Mouse (Mus musculus): ENCODE measurements at regions not wholly inside any gene's neighbourhood (a gene's known extent, or its start where the extent isn't known, plus 50 kb on each side); places are given as distances from the start of the nearest gene placed in this dataset.

DNA sequence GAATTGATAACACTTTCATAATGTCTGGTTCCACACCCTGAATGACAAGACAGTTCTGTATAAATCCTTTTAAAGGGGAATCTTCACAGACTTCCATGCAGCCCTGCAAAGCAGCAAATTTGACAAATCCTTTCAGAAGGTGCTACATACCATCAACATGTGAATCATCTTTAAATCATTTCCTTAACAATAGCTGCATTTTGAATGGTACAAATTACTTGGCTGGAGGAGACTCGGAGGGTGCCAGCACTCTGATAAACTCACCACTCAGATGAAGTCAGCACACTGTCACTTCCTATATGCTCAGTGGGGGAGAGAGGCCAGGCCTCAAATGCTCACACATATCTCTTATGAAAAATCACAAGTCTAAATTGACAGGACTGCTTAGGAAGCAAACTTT is 386.1 kb downstream of the Efnb2 start:
- no peak for DNase-seq (ENCODE audit: low spot score in 2 of 2)

DNA sequence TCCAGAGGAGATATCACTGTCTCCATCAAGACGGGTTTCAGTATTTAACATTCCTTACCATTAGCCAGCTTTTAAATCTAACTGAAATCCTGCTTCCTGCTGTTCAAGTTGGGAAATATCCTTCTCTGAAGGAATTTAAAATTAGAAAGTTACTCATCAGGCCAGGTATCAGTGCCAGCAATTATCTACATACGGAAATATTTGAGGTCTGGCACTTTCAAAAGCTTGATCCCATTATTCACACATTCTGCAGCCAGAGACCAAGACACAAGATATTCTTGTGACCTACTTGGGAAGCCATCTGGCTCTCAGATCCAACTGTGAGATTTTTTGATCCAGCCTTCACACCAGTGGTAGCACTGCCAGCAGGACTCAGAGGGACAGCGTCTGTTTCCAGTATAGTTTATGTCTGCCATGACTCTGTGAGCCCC is 386.8 kb downstream of the Efnb2 start:
- peak in 1 of 2 experiments; percentile 30 for DNase-seq (ENCODE audit: low spot score in 2 of 2)

DNA sequence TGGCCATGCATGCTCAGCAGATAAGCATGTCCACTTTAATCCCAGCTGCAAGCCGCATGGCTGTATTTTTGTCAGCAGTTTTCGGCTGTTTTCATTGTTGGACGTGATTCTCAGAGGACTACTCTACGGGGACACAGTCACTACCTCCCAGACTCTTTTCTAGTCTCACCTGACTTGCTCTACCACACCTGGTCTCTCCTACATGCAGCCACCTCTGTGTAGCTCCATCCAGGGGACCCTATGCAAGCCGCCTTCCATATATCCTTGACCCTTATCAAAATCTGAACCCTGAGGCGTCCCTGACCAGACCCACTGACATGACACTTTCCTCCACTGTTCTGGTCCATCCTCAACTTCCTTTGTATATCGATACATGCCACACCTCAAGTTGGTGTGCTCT is 402.2 kb downstream of the Efnb2 start:
- no peak for DNase-seq (ENCODE audit: low spot score in 2 of 2)

DNA sequence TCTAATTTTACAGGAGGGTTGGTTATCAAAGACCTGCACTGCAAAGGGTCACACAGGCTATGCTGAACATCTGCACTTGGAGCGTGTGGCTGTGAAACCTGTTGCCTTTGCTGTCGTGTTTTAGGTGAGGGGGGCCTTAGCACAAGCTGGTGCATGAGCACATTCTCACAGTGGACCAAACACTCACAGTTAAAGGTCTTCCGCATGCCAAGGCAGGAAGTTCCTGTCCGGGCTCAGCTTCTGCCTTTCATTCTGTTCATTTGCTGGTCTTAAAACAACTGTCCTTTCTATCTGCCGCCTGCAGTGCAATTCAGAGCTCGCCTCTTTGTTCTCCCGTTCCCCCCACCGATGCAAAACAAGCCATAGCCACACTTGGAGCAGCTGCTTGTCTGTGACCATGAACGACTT is 402.8 kb downstream of the Efnb2 start:
- DNase-seq (ENCODE audit: low spot score in 2 of 2), result no peak

GRCm38 (mm10) chr8:8256327-8256726 is 404.7 kb downstream of the Efnb2 start:
- DNase-seq (ENCODE audit: low spot score in 2 of 2), result no peak

GRCm38 (mm10) chr8:8254446-8254845 is 406.6 kb downstream of the Efnb2 start:
- no peak for DNase-seq (ENCODE audit: low spot score in 2 of 2)

DNA sequence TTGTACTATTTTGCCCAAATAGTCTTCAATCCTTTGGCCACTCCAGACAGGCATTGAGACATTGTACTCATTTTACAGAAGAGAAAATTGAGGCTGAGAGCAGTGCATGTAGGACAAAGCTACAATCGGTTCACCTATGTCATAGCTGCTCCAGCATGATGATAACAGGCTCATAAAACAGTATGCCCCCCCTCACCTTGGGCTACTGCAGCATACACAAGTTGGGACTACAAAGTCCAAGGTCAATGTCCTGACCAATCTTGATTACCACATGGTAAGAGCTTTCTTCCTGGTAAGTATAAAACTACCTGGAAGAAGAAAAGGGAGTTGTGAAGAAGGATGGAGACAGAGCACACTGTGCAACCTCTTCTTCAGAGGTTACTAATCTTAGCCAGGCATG is 416.4 kb downstream of the Efnb2 start:
- DNase-seq (ENCODE audit: low spot score in 2 of 2), result no peak

GRCm38 (mm10) chr8:8241755-8242501 is 419.1 kb downstream of the Efnb2 start:
- DNase-seq (ENCODE audit: low spot score in 2 of 2), result no peak

- DNase-seq (ENCODE audit: low spot score in 2 of 2), result no peak
These were observed 419.9 kb downstream of the Efnb2 start for GRCm38 (mm10) chr8:8241051-8241688.

DNA sequence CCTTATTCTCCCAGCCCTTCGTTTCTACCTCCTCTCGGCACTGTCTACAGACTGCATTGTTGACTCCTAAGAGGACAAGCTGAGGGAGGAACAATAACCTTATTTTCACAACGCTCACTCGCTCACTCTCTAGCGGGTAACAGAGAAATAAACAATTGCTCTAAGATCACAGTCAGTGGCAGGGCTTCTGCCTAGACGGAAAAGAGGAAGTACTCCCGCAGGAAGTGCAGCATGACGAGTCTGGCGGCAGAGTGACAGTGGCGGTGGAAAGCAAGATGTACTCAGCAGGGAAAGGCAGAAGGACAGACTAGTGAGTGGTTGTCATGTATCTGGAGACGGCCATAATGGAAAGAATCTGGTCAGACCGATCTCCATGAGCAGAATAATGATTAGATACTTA is 421.6 kb downstream of the Efnb2 start:
- DNase-seq (ENCODE audit: low spot score in 2 of 2), result no peak

DNA sequence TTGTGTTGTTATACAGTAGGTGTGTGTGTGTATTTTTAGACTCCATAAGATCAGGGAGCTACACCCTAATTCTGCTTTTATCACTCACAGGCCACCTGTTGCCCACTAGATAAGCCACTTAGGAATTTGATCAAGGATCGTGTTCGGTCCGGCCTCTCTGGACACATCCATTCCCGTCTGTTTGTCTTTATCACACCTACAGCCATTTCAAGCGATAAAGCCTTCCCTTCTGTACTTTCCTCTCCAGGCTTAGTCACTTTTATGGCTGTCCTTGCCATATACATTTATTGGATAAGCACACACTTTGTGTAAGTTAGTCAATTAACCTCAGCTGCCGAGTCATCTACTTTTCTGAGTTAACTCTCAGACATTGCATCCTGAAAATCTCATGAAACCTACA is 423.0 kb downstream of the Efnb2 start:
- DNase-seq (ENCODE audit: low spot score in 2 of 2), result no peak

- DNase-seq (ENCODE audit: low spot score in 2 of 2), result peak; percentile 52 to 81
These were observed 427.4 kb downstream of the Efnb2 start for GRCm38 (mm10) chr8:8233616-8234015.

GRCm38 (mm10) chr8:8233156-8233555 is 427.9 kb downstream of the Efnb2 start:
- DNase-seq (ENCODE audit: low spot score in 2 of 2), result peak in 1 of 2 experiments; percentile 38

DNA sequence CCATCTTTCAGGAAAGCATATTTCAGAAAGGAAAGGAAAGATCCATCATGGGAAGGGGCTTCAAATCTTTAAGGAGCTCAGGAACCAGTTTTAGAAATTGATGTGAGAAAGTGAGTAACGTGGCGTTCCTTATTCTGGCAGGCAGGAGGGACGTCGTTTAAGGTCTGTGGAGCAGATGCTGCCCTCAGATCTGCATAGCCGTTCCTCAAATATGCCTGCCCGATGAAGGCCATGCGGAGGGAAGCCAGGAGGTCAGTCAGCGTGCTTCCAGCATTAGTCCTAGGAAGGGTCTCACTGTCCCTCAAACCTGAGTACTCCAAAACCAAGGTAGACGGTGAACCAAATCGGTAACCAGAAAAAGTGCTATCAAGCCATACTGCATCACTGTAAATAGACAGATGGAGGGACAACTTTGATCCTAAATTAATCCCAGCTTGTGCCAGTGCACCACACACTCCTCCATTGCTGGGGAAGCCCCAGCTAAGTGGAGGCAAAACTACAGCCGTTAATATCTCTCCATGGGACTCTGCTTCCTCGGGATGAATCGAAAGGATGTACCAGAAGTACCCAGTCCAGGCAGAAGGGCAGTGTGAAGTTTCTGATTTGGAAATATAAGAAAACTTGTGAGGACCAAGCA is 428.9 kb downstream of the Efnb2 start:
- peak in 1 of 2 experiments; percentile 12 for DNase-seq (ENCODE audit: low spot score in 2 of 2)

DNA sequence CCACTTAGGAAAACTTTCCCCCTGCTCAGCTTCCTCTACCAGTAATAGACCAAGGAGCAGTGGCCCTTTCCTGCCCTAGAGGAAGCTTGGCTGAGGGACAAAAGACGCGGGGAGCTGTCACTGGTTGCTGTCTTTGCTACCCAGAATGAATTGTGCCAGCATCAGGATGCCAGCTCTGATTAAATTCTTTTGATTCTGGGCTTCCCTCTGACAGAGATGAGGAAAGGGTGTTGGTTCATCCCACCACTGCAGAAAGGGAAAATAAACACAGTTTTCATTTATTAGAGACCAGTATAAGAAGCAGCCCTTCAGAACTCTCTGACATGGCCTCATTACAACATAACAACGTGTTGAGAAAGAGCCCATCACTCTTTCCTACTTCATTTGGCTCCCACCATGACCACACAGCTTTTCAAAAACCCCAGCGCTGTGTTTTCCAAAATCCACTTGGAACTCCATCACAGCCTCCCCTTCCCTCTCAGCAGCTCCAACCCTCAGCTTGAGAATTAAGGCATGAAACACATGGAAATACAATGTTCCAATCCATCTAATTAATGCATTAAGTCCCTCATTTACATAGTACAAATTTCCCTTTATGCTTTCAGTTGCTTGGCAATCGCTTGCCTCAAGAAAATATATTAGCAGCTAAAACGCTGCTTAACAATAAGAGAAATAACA is 429.6 kb downstream of the Efnb2 start:
- DNase-seq (ENCODE audit: low spot score in 2 of 2), result peak in 1 of 2 experiments; percentile 6

- DNase-seq (ENCODE audit: low spot score in 2 of 2), result no peak
These were observed 435.0 kb downstream of the Efnb2 start for GRCm38 (mm10) chr8:8225994-8226393.

GRCm38 (mm10) chr8:8225175-8225830 is 435.7 kb downstream of the Efnb2 start:
- no peak for DNase-seq (ENCODE audit: low spot score in 2 of 2)

GRCm38 (mm10) chr8:8220395-8221031 is 440.5 kb downstream of the Efnb2 start:
- no peak for DNase-seq (ENCODE audit: low spot score in 2 of 2)

DNA sequence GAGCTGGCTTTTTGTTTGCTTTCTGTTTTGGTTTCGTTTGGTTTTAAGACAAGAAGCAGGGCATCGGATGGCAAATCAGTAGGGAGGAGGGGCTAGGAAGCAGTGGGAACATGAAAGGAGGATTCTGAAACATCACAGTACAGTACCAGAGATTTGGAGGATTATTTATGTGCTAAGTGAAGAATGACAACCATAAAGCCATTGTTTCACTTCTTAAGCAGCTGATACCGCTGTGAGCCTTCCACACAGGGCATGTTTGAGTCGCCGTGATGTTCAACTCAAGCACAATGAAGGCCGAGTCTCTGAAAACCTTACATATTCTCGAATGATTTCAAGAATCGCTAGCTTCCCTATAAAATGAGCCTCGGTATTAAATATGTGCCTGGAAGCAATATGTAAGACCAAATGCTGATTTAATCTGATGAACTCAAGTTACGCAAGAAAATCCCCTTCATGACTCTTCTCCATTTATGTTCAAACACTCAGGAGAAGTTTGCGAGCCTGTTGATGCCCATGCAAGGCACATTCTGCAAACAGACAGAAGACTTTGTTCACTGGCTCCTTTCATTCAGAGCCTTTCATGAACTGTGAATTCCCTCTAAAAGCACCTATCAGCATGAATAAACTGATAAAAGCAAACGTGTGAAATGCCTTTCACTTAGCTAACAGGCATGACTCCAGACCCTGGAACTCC is 441.2 kb downstream of the Efnb2 start:
- DNase-seq (ENCODE audit: low spot score in 2 of 2), result no peak

- DNase-seq (ENCODE audit: low spot score in 2 of 2), result no peak
These were observed 468.0 kb downstream of the Efnb2 start for GRCm38 (mm10) chr8:8193036-8193435.

GRCm38 (mm10) chr8:8186046-8186445 is 475.0 kb downstream of the Efnb2 start:
- DNase-seq (ENCODE audit: low spot score in 2 of 2), result no peak
